Mouse (Mus musculus) layer of hippocampus, adult 6 months (tissue): ENCODE results near the gene Gm10134. TPM values are rescaled to one million over a fixed set of nuclear protein-coding genes. Genes with fewer than 3 reads are reported as not detected.

Experiments used
- long read RNA-seq, 2 experiments: library from polyadenylated mRNA; unstranded; transcript quantifications; one replicate each; pipeline ENCODE4 v2.0.0; 2019 to 2020
- polyA plus RNA-seq: library from polyadenylated mRNA; unstranded; fragments of <200 nt; fragmentation: Nextera tagmentation; gene quantifications from 2 replicates; pipeline ENCODE4 v1.2.3, GENCODE M21; 2021

Gene Gm10134
- not detected in 2 replicates for polyA plus RNA-seq
- long read RNA-seq, experiment 1: 0 reads
- long read RNA-seq, experiment 2: 0 reads

GRCm38 (mm10) chr2:28505795-28506194 is at the start of gene Gm10134:
Gene Gm10134 (plus strand): TSS chr2:28506095.

GRCm38 (mm10) chr2:28465836-28466518 is 39.9 kb upstream of the Gm10134 start, which contains the start of gene 1700007K13Rik:
Gene 1700007K13Rik (minus strand): TSS chr2:28466332.

GRCm38 (mm10) chr2:28467860-28468485 is 37.9 kb upstream of the Gm10134 start, which contains the start of gene Mrps2:
Gene Mrps2 (plus strand): TSS chr2:28468066.

GRCm38 (mm10) chr2:28496671-28497070 is 9.2 kb upstream of the Gm10134 start, which contains the start of gene Gbgt1:
Gene Gbgt1 (plus strand): TSS chr2:28496891.

GRCm38 (mm10) chr2:28512798-28513401 is 7.0 kb downstream of the Gm10134 start, which contains the start of gene Ralgds:
Gene Ralgds (plus strand): TSS chr2:28513125.

Other genes starting within 250 kb of the Gm10134 start
- gene Ppp1r26, start 59.3 kb upstream of the Gm10134 start, polyA plus RNA-seq: 3.3 and 4.8 TPM in 2 replicates
- gene 1700007K13Rik, start 39.8 kb upstream of the Gm10134 start, polyA plus RNA-seq: 5.1 and 9.4 TPM in 2 replicates
- 18.2 and 20.5 TPM in 2 replicates for gene Mrps2, start 38.0 kb upstream of the Gm10134 start, polyA plus RNA-seq
- gene Gbgt1, start 9.2 kb upstream of the Gm10134 start, polyA plus RNA-seq: 0.78 and 1.2 TPM in 2 replicates
- 41.8 and 50.6 TPM in 2 replicates for gene Ralgds, start 7.0 kb downstream of the Gm10134 start, polyA plus RNA-seq
- gene Cel, start 57.3 kb downstream of the Gm10134 start, polyA plus RNA-seq: not detected in 2 replicates
- gene Gtf3c5, start 77.7 kb downstream of the Gm10134 start, polyA plus RNA-seq: 8.0 and 9.3 TPM in 2 replicates
- gene Gfi1b, start 115.9 kb downstream of the Gm10134 start, polyA plus RNA-seq: not detected in 2 replicates
- gene Tsc1, start 135.1 kb downstream of the Gm10134 start, polyA plus RNA-seq: 16.5 and 21.8 TPM in 2 replicates
- 3.0 and 6.2 TPM in 2 replicates for gene Spaca9, start 193.6 kb downstream of the Gm10134 start, polyA plus RNA-seq
- gene Ak8, start 194.1 kb downstream of the Gm10134 start, polyA plus RNA-seq: 2.6 and 5.0 TPM in 2 replicates